Mouse (Mus musculus) hindlimb bud, embryonic 11.5 days (tissue): ENCODE results near the gene Cyp2c55.

ENCODE experiments used
- DNase-seq: peaks from one replicate; pipeline ENCODE4 v3.0.0-alpha.2; 2012; ENCODE audit warnings: low read depth, low spot score; ENCODE audit errors: extremely low spot score

The Cyp2c55 gene

DNA sequence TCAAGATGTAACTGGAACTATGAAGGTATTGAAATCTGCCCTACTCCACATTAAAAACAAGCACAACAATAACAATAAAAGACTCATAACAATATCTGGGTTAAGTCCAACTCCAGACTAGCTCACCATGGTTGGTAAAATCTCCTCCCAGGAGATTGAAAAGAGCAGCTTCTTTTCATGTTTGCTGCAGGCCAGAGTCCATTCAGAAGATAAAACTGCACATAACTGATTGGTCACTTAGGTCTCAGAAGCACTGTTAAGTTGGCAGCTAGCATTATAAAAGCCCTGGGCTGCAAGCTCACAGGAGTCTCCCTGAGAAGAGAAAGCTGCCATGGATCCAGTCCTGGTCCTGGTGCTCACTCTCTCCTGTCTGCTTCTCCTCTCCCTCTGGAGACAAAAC lies at the start of gene Cyp2c55:
Cyp2c55 (plus strand) TSS at position 305 of the 400 bp plus-strand sequence.
- no peak for DNase-seq

- DNase-seq = no peak
Observed at GRCm38 (mm10) chr19:38970741-38971140, 36.1 kb upstream of the Cyp2c55 start.

DNA sequence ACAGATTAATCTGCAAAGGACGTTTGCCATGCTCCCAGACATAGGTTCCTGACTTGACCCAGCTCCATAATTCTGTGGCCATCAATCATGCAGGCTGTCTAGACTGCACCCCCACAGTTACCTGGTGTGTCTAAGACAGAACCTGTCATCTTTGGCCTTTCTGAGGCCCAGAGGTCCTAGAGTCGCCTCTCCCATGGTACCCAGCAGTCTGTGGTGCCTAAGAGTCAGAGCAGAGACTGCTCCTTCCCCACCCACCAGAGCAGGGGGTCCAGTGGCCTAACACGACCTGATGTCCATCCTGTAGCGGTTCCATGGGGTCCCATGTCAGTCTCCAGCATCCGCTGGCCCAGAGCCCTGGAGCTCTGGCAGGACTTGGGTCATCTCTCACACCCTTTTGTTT lies 34.2 kb upstream of the Cyp2c55 start:
- DNase-seq = no peak

DNA sequence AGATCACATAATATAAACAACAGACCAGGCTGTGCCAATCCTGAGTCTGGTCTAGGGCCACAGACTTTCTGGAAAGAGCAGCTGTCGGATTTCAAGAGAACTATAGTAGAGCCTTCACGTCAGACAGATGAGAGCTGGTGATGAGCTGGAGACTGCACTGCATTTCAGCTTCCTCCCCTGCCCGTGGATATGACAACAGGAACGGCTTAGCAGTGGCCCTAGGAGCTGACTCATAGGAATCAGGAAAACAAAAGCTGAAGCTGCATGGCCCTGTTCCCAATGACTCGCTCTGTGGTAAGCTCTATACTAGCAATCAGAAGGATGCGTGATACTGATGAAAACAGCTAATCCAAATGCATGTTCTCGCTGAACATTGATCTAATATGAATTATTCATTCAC lies 33.2 kb upstream of the Cyp2c55 start:
- no peak for DNase-seq

- no peak for DNase-seq
Observed at GRCm38 (mm10) chr19:38976269-38976668, 30.6 kb upstream of the Cyp2c55 start.

DNA sequence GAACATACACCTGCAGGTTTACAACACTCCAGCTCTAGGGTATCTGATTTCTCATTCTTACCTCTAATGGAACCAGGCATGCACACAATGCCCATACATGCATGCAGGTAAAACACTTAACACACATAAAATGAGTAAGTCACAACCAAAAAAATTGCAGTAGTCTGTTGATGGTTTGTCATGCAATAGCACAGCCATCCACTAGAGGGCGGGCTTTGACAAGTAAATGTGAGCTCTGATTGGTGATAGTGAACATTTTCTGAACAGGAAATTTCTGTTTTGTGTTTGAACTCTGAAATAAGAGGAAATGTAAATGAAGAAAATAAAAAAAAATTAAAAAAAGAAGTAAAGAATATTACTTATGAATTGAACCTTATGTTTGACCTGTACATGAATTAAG lies 24.9 kb upstream of the Cyp2c55 start:
- peak; percentile 41 for DNase-seq

GRCm38 (mm10) chr19:38998248-38998647 lies 8.6 kb upstream of the Cyp2c55 start:
- DNase-seq = no peak

- no peak for DNase-seq
Observed at GRCm38 (mm10) chr19:38998676-38999075, 8.1 kb upstream of the Cyp2c55 start.

DNA sequence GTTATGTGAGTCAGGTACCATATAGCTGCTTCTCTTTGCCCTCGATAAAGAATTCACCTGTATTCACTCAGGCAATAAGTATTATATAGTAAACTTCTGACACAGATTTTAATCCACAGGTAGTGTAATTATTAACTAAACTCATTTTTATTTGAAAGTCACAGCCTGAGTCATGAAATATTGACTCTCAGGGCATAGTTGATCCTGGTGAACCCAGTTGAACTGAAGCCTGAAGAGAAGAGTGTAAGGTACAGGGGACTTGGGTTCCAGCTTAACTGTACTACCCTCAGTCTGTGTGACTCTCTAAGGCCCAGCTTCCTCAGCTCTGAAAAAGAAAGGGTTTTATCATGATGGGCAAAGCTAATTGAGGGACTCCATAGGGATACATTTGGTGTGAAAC lies 1.7 kb upstream of the Cyp2c55 start:
- DNase-seq = no peak

DNA sequence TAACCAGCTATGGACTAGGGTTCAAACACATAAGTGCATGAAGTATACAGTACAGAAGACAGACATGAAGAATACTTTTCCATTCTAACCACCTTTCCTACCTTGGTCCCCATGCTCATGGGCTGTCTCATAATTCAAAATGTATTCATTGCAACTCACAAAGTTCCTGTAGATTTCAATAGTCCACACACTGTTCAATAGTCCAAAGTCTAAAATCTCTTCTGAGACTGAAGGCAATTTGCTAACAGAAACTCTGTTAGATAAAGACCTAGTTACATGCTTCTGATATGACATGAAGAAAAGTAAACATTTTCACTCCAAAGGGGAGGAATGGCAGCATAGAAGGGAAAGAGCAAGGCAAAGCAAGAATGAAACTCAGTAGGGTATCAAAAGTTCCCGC lies 51.1 kb downstream of the Cyp2c55 start:
- no peak for DNase-seq

GRCm38 (mm10) chr19:39060719-39061118 lies 53.9 kb downstream of the Cyp2c55 start, which contains the start of gene Cyp2c65:
Gene Cyp2c65 (plus strand): TSS chr19:39061015.
- no peak for DNase-seq
